Mouse (Mus musculus): ENCODE measurements around the gene Nprl3. TPM values are rescaled to one million over a fixed set of nuclear protein-coding genes. Genes with fewer than 3 reads are reported as not detected.

The Nprl3 gene
- polyA plus RNA-seq, 1 experiment, result 49.4 TPM

- TF ChIP-seq POLR2A (IDR thresholded peaks at IDR 0.05; ENCODE audit: low read depth, low read length) (no peak), CTCF (IDR thresholded peaks at IDR 0.05; ENCODE audit: borderline replicate concordance, insufficient read depth, low read length) (no peak)
- Histone ChIP-seq H3K4me1 (ENCODE audit: control insufficient read depth, insufficient read depth, low read length) (no peaks in the 10 kb centered on the region), H3K27ac (ENCODE audit: insufficient read depth, low read length) (no peak overlapping the region), H3K4me3 (ENCODE audit: insufficient read depth, low read length) (no peak overlapping the region)
Measured at GRCm38 (mm10) chr11:32235646-32236045, 31.9 kb downstream of the Nprl3 start.

GRCm38 (mm10) chr11:32234816-32235485, 32.6 kb downstream of the Nprl3 start:
- H3K4me3 ChIP-seq (ENCODE audit: insufficient read depth, low read length), result no peak overlapping the region
- no peak for TF ChIP-seq POLR2A (IDR thresholded peaks at IDR 0.05; ENCODE audit: low read depth, low read length)
- TF ChIP-seq CTCF (IDR thresholded peaks at IDR 0.05; ENCODE audit: borderline replicate concordance, insufficient read depth, low read length), result no peak
- H3K4me1 ChIP-seq (ENCODE audit: control insufficient read depth, insufficient read depth, low read length), result no peaks in the 10 kb centered on the region
- H3K27ac ChIP-seq (ENCODE audit: insufficient read depth, low read length), result no peak overlapping the region

GRCm38 (mm10) chr11:32233895-32234294, 33.6 kb downstream of the Nprl3 start:
- TF ChIP-seq CTCF (IDR thresholded peaks at IDR 0.05; ENCODE audit: borderline replicate concordance, insufficient read depth, low read length) (no peak), POLR2A (IDR thresholded peaks at IDR 0.05; ENCODE audit: low read depth, low read length) (no peak)
- Histone ChIP-seq H3K4me1 (ENCODE audit: control insufficient read depth, insufficient read depth, low read length) (no peaks in the 10 kb centered on the region), H3K4me3 (ENCODE audit: insufficient read depth, low read length) (no peak overlapping the region), H3K27ac (ENCODE audit: insufficient read depth, low read length) (no peak overlapping the region)

- H3K27ac ChIP-seq (ENCODE audit: insufficient read depth, low read length), result no peak overlapping the region
- TF ChIP-seq POLR2A (IDR thresholded peaks at IDR 0.05; ENCODE audit: low read depth, low read length), result no peak
- TF ChIP-seq CTCF (IDR thresholded peaks at IDR 0.05; ENCODE audit: borderline replicate concordance, insufficient read depth, low read length), result no peak
- no peaks in the 10 kb centered on the region for H3K4me1 ChIP-seq (ENCODE audit: control insufficient read depth, insufficient read depth, low read length)
- no peak overlapping the region for H3K4me3 ChIP-seq (ENCODE audit: insufficient read depth, low read length)
Measured at GRCm38 (mm10) chr11:32232848-32233247, 34.7 kb downstream of the Nprl3 start.

- Histone ChIP-seq H3K27ac (ENCODE audit: insufficient read depth, low read length) (no peak overlapping the region), H3K4me3 (ENCODE audit: insufficient read depth, low read length) (no peak overlapping the region), H3K4me1 (ENCODE audit: control insufficient read depth, insufficient read depth, low read length) (no peaks in the 10 kb centered on the region)
- TF ChIP-seq POLR2A (IDR thresholded peaks at IDR 0.05; ENCODE audit: low read depth, low read length) (no peak), CTCF (IDR thresholded peaks at IDR 0.05; ENCODE audit: borderline replicate concordance, insufficient read depth, low read length) (no peak)
Measured at GRCm38 (mm10) chr11:32231125-32231524, 36.4 kb downstream of the Nprl3 start.

- H3K4me3 ChIP-seq (ENCODE audit: insufficient read depth, low read length), result no peak overlapping the region
- peaks cover 7% of the 10 kb centered on the region for H3K4me1 ChIP-seq (ENCODE audit: control insufficient read depth, insufficient read depth, low read length)
- TF ChIP-seq CTCF (IDR thresholded peaks at IDR 0.05; ENCODE audit: borderline replicate concordance, insufficient read depth, low read length) (no peak), POLR2A (IDR thresholded peaks at IDR 0.05; ENCODE audit: low read depth, low read length) (no peak)
- no peak overlapping the region for H3K27ac ChIP-seq (ENCODE audit: insufficient read depth, low read length)
Measured at GRCm38 (mm10) chr11:32230220-32230619, 37.3 kb downstream of the Nprl3 start.

- Histone ChIP-seq H3K27ac (ENCODE audit: insufficient read depth, low read length) (no peak overlapping the region), H3K4me3 (ENCODE audit: insufficient read depth, low read length) (no peak overlapping the region)
Measured at GRCm38 (mm10) chr11:32228292-32228845, 39.1 kb downstream of the Nprl3 start.

GRCm38 (mm10) chr11:32227555-32227954, 40.0 kb downstream of the Nprl3 start:
- Histone ChIP-seq H3K4me3 (ENCODE audit: insufficient read depth, low read length) (no peak overlapping the region), H3K4me1 (ENCODE audit: control insufficient read depth, insufficient read depth, low read length) (peaks cover 14% of the 10 kb centered on the region), H3K27ac (ENCODE audit: insufficient read depth, low read length) (no peak overlapping the region)
- TF ChIP-seq POLR2A (IDR thresholded peaks at IDR 0.05; ENCODE audit: low read depth, low read length) (no peak), CTCF (IDR thresholded peaks at IDR 0.05; ENCODE audit: borderline replicate concordance, insufficient read depth, low read length) (no peak)

More at GRCm38 (mm10) chr11:32228292-32228845, 39.1 kb downstream of the Nprl3 start:
- H3K4me1 ChIP-seq (ENCODE audit: control insufficient read depth, insufficient read depth, low read length), result peaks cover 10% of the 10 kb centered on the region
- TF ChIP-seq CTCF (IDR thresholded peaks at IDR 0.05; ENCODE audit: borderline replicate concordance, insufficient read depth, low read length), result no peak
- no peak for TF ChIP-seq POLR2A (IDR thresholded peaks at IDR 0.05; ENCODE audit: low read depth, low read length)

- Histone ChIP-seq H3K4me3 (ENCODE audit: insufficient read depth, low read length) (peak overlapping the region; percentile 76), H3K27ac (ENCODE audit: insufficient read depth, low read length) (peak overlapping the region; percentile 89; the same call in 1 of the 2 replicates), H3K4me1 (ENCODE audit: control insufficient read depth, insufficient read depth, low read length) (peaks cover 17% of the 10 kb centered on the region)
- TF ChIP-seq POLR2A (IDR thresholded peaks at IDR 0.05; ENCODE audit: low read depth, low read length) (peak; percentile 44), CTCF (IDR thresholded peaks at IDR 0.05; ENCODE audit: borderline replicate concordance, insufficient read depth, low read length) (no peak)
Measured at GRCm38 (mm10) chr11:32227041-32227440, 40.5 kb downstream of the Nprl3 start.

- Histone ChIP-seq H3K4me3 (ENCODE audit: insufficient read depth, low read length) (peak within 1 kb of the TSS; percentile 76), H3K4me1 (ENCODE audit: control insufficient read depth, insufficient read depth, low read length) (peaks cover 17% of the 10 kb centered on the region), H3K27ac (ENCODE audit: insufficient read depth, low read length) (peak within 1 kb of the TSS; percentile 91)
- TF ChIP-seq POLR2A (IDR thresholded peaks at IDR 0.05; ENCODE audit: low read depth, low read length) (peak; percentile 96), CTCF (IDR thresholded peaks at IDR 0.05; ENCODE audit: borderline replicate concordance, insufficient read depth, low read length) (no peak)
Measured at GRCm38 (mm10) chr11:32226124-32226871, 41.2 kb downstream of the Nprl3 start, which contains the start of gene Mpg. Mpg (plus strand) TSS chr11:32226505.

Measured in embryonic fibroblast, embryonic 13.5 days (primary cell).